Mouse (Mus musculus): ENCODE data around the gene Pfkl. TPM values are rescaled to one million over a fixed set of nuclear protein-coding genes. Genes with fewer than 3 reads are reported as not detected.
A peak's percentile ranks its signal among the peaks of the same experiment; 100 is the strongest.

Pfkl gene
- total and polyA plus RNA-seq, 3 experiments: 101 to 115 (median 109) TPM

GRCm38 (mm10) chr10:78046388-78046787 is 36.5 kb upstream of the Pfkl start:
- no peak for DNase-seq
- Histone ChIP-seq H3K36me3 (ENCODE audit: control insufficient read depth, insufficient read depth, low read length) (no peaks in the 10 kb centered on the region), H3K4me3 (no peak overlapping the region), H3K4me1 (ENCODE audit: control insufficient read depth, insufficient read depth, low read length) (no peaks in the 10 kb centered on the region), H3K27ac (no peak overlapping the region), H3K27me3 (ENCODE audit: control insufficient read depth, insufficient read depth, low read length) (no peaks in the 10 kb centered on the region), H3K9ac (ENCODE audit: low read depth, low read length) (no peak overlapping the region), H3K79me2 (replicated peaks; ENCODE audit: control insufficient read depth, insufficient read depth, low read length) (no peaks in the 10 kb centered on the region)
- intact Hi-C loops (cut with DNase I): no loop called here
- TF ChIP-seq POLR2A (IDR thresholded peaks at IDR 0.05; ENCODE audit: insufficient read depth, low read depth, low read length): no peak
- TF ChIP-seq EP300 (IDR thresholded peaks at IDR 0.05; ENCODE audit: insufficient read depth, low read depth, low read length): no peak
- no peak for TF ChIP-seq CTCF (IDR thresholded peaks at IDR 0.05)
- 89% methylated on average over 4 of the region's 4 CpGs for WGBS

GRCm38 (mm10) chr10:78044531-78044930 is 34.6 kb upstream of the Pfkl start:
- intact Hi-C loops (cut with DNase I): no loop called here
- H3K4me3 ChIP-seq: no peak overlapping the region
- H3K4me1 ChIP-seq (ENCODE audit: control insufficient read depth, insufficient read depth, low read length): no peaks in the 10 kb centered on the region
- WGBS: 71% methylated on average over 1 of the region's 1 CpGs
- no peaks in the 10 kb centered on the region for H3K36me3 ChIP-seq (ENCODE audit: control insufficient read depth, insufficient read depth, low read length)
- no peaks in the 10 kb centered on the region for H3K79me2 ChIP-seq (replicated peaks; ENCODE audit: control insufficient read depth, insufficient read depth, low read length)
- H3K27me3 ChIP-seq (ENCODE audit: control insufficient read depth, insufficient read depth, low read length): no peaks in the 10 kb centered on the region
- no peak overlapping the region for H3K27ac ChIP-seq
- H3K9ac ChIP-seq (ENCODE audit: low read depth, low read length): no peak overlapping the region
- TF ChIP-seq POLR2A (IDR thresholded peaks at IDR 0.05; ENCODE audit: insufficient read depth, low read depth, low read length) (no peak), CTCF (IDR thresholded peaks at IDR 0.05) (no peak), EP300 (IDR thresholded peaks at IDR 0.05; ENCODE audit: insufficient read depth, low read depth, low read length) (no peak)
- DNase-seq: no peak

GRCm38 (mm10) chr10:78043406-78043836 is 33.5 kb upstream of the Pfkl start, which contains the start of gene Aire:
Gene Aire (minus strand): TSS chr10:78043610.
- no peak within 1 kb of the TSS for H3K4me3 ChIP-seq
- no peaks in the 10 kb centered on the region for H3K4me1 ChIP-seq (ENCODE audit: control insufficient read depth, insufficient read depth, low read length)
- H3K27ac ChIP-seq: no peak within 1 kb of the TSS
- intact Hi-C loops (cut with DNase I): no loop called here
- 8% methylated on average over 27 of the region's 27 CpGs for WGBS
- no peaks in the 10 kb centered on the region for H3K27me3 ChIP-seq (ENCODE audit: control insufficient read depth, insufficient read depth, low read length)
- TF ChIP-seq CTCF (IDR thresholded peaks at IDR 0.05): peak; percentile 90
- no peak for TF ChIP-seq EP300 (IDR thresholded peaks at IDR 0.05; ENCODE audit: insufficient read depth, low read depth, low read length)
- peak; percentile 65 to 70 for DNase-seq
- H3K79me2 ChIP-seq (replicated peaks; ENCODE audit: control insufficient read depth, insufficient read depth, low read length): no peaks in the 10 kb centered on the region
- H3K9ac ChIP-seq (ENCODE audit: low read depth, low read length): no peak within 1 kb of the TSS
- no peaks in the 10 kb centered on the region for H3K36me3 ChIP-seq (ENCODE audit: control insufficient read depth, insufficient read depth, low read length)

GRCm38 (mm10) chr10:78042697-78043405 is 33.0 kb upstream of the Pfkl start:
- H3K4me1 ChIP-seq (ENCODE audit: control insufficient read depth, insufficient read depth, low read length): no peaks in the 10 kb centered on the region
- no peak overlapping the region for H3K27ac ChIP-seq
- H3K9ac ChIP-seq (ENCODE audit: low read depth, low read length): no peak overlapping the region
- no peaks in the 10 kb centered on the region for H3K27me3 ChIP-seq (ENCODE audit: control insufficient read depth, insufficient read depth, low read length)
- 60% methylated on average over 14 of the region's 14 CpGs for WGBS
- no peaks in the 10 kb centered on the region for H3K36me3 ChIP-seq (ENCODE audit: control insufficient read depth, insufficient read depth, low read length)
- TF ChIP-seq CTCF (IDR thresholded peaks at IDR 0.05): no peak
- no peak for TF ChIP-seq EP300 (IDR thresholded peaks at IDR 0.05; ENCODE audit: insufficient read depth, low read depth, low read length)
- no peak for TF ChIP-seq POLR2A (IDR thresholded peaks at IDR 0.05; ENCODE audit: insufficient read depth, low read depth, low read length)
- DNase-seq: no peak
- no peak overlapping the region for H3K4me3 ChIP-seq
- intact Hi-C loops (cut with DNase I): no loop called here
- H3K79me2 ChIP-seq (replicated peaks; ENCODE audit: control insufficient read depth, insufficient read depth, low read length): no peaks in the 10 kb centered on the region

GRCm38 (mm10) chr10:78042096-78042495 is 32.2 kb upstream of the Pfkl start:
- TF ChIP-seq POLR2A (IDR thresholded peaks at IDR 0.05; ENCODE audit: insufficient read depth, low read depth, low read length) (no peak), EP300 (IDR thresholded peaks at IDR 0.05; ENCODE audit: insufficient read depth, low read depth, low read length) (no peak), CTCF (IDR thresholded peaks at IDR 0.05) (no peak)
- no peaks in the 10 kb centered on the region for H3K4me1 ChIP-seq (ENCODE audit: control insufficient read depth, insufficient read depth, low read length)
- WGBS: 74% methylated on average over 7 of the region's 7 CpGs
- no peak overlapping the region for H3K27ac ChIP-seq
- no peak for DNase-seq
- H3K27me3 ChIP-seq (ENCODE audit: control insufficient read depth, insufficient read depth, low read length): no peaks in the 10 kb centered on the region
- H3K4me3 ChIP-seq: no peak overlapping the region
- no peak overlapping the region for H3K9ac ChIP-seq (ENCODE audit: low read depth, low read length)
- H3K36me3 ChIP-seq (ENCODE audit: control insufficient read depth, insufficient read depth, low read length): no peaks in the 10 kb centered on the region
- no peaks in the 10 kb centered on the region for H3K79me2 ChIP-seq (replicated peaks; ENCODE audit: control insufficient read depth, insufficient read depth, low read length)
- intact Hi-C loops (cut with DNase I): no loop called here

- intact Hi-C loops (cut with DNase I): no loop called here
- 90% methylated on average over 5 of the region's 5 CpGs for WGBS
- Histone ChIP-seq H3K27me3 (ENCODE audit: control insufficient read depth, insufficient read depth, low read length) (no peaks in the 10 kb centered on the region), H3K79me2 (replicated peaks; ENCODE audit: control insufficient read depth, insufficient read depth, low read length) (no peaks in the 10 kb centered on the region), H3K27ac (no peak within 1 kb of the TSS), H3K4me3 (no peak within 1 kb of the TSS), H3K4me1 (ENCODE audit: control insufficient read depth, insufficient read depth, low read length) (no peaks in the 10 kb centered on the region), H3K9ac (ENCODE audit: low read depth, low read length) (no peak within 1 kb of the TSS), H3K36me3 (ENCODE audit: control insufficient read depth, insufficient read depth, low read length) (no peaks in the 10 kb centered on the region)
- TF ChIP-seq POLR2A (IDR thresholded peaks at IDR 0.05; ENCODE audit: insufficient read depth, low read depth, low read length): no peak
- no peak for TF ChIP-seq EP300 (IDR thresholded peaks at IDR 0.05; ENCODE audit: insufficient read depth, low read depth, low read length)
- no peak for TF ChIP-seq CTCF (IDR thresholded peaks at IDR 0.05)
- no peak for DNase-seq
These were observed 31.8 kb upstream of the Pfkl start, which contains the start of gene Dnmt3l for GRCm38 (mm10) chr10:78041647-78042046. Gene Dnmt3l (plus strand): TSS chr10:78041947.

Measured in heart, adult 2 months (tissue).